Mouse (Mus musculus) stomach, embryonic 16.5 days (tissue): ENCODE measurements around the gene Wdr19. TPM values are rescaled to one million over a fixed set of nuclear protein-coding genes. Genes with fewer than 3 reads are reported as not detected.
"Not testable (repeated sequence)": the region's sequence is repeated elsewhere in the genome, so short reads cannot be mapped to it uniquely, and the experiment has no call there.

Experiments used
- ATAC-seq: fragments of 200-750 bp; cut with Nextera tagmentation; 2 replicates; pipeline ENCODE4 v1.8.0; 2017; ENCODE audit warnings: moderate number of reproducible peaks, moderate TSS enrichment; ENCODE audit not compliant: insufficient read depth, low FRiP score
- H3K27ac ChIP-seq: fragments of 300-500 bp; sonication (generic); 2 replicates; pipeline ENCODE4 v1.5.1; 2014; ENCODE audit warnings: low read length
- H3K27me3 ChIP-seq: fragments of 300-500 bp; sonication (generic); 2 replicates; pipeline ENCODE4 v1.6.1; 2014; ENCODE audit warnings: low read length, control low read depth, mixed read lengths; ENCODE audit not compliant: control insufficient read depth, insufficient read depth
- H3K36me3 ChIP-seq: fragments of 300-500 bp; sonication (generic); 2 replicates; pipeline ENCODE4 v1.6.1; 2014; ENCODE audit warnings: low read length; ENCODE audit not compliant: control insufficient read depth, insufficient read depth
- H3K4me1 ChIP-seq: fragments of 300-500 bp; sonication (generic); 2 replicates; pipeline ENCODE4 v1.6.1; 2014; ENCODE audit warnings: low read length, control low read depth, mixed read lengths; ENCODE audit not compliant: control insufficient read depth, insufficient read depth
- H3K4me2 ChIP-seq: fragments of 300-500 bp; sonication (generic); 2 replicates; pipeline ENCODE4 v1.6.1; 2014; ENCODE audit warnings: low read depth, low read length, mixed read lengths
- H3K4me3 ChIP-seq: fragments of 300-500 bp; sonication (generic); replicated peaks from 2 replicates; pipeline ENCODE4 v1.5.1; 2014; ENCODE audit warnings: mild to moderate bottlenecking, low read length
- H3K9ac ChIP-seq: fragments of 300-500 bp; sonication (generic); 2 replicates; pipeline ENCODE4 v1.6.1; 2014; ENCODE audit warnings: low read length
- H3K9me3 ChIP-seq: fragments of 300-500 bp; sonication (generic); replicated peaks from 2 replicates; pipeline ENCODE4 v1.6.1; 2016; ENCODE audit warnings: low read length, control low read depth; ENCODE audit not compliant: control insufficient read depth
- WGBS: fragments of 180-500 bp; shearing (Covaris S2); extraction: QIAGEN DNeasy Blood & Tissue Kit; methylation state at CpG from one replicate; pipeline ENCODE4 v1.1.7; 2014; 5-methylcytosine and 5-hydroxymethylcytosine counted together
- polyA plus RNA-seq: library from polyadenylated mRNA; unstranded; fragments of >200 nt; fragmentation: Nextera tagmentation; extraction: Ambion mirVana; gene quantifications from 2 replicates; pipeline ENCODE4 v1.2.1, GENCODE M21; 2015

The Wdr19 gene
- polyA plus RNA-seq, 1 experiment from 2014 or later: 7.4 TPM

- Histone ChIP-seq H3K27me3 (no peaks in the 10 kb centered on the region), H3K27ac (no peak overlapping the region), H3K4me2 (no peak overlapping the region), H3K4me1 (no peaks in the 10 kb centered on the region), H3K36me3 (peaks cover 17% of the 10 kb centered on the region), H3K9me3 (no peaks in the 10 kb centered on the region), H3K4me3 (no peak overlapping the region), H3K9ac (no peak overlapping the region)
- no peak for ATAC-seq
- WGBS: 100% methylated on average over 3 of the region's 3 CpGs
These were observed 84.7 kb downstream of the Wdr19 start for GRCm38 (mm10) chr5:65284171-65284570.

- Histone ChIP-seq H3K4me3 (no peak overlapping the region), H3K36me3 (peaks cover 26% of the 10 kb centered on the region), H3K9me3 (no peaks in the 10 kb centered on the region), H3K27me3 (no peaks in the 10 kb centered on the region), H3K4me1 (no peaks in the 10 kb centered on the region), H3K27ac (no peak overlapping the region), H3K4me2 (no peak overlapping the region), H3K9ac (no peak overlapping the region)
- 90% methylated on average over 24 of the region's 24 CpGs for WGBS
- ATAC-seq: no peak
These were observed 88.5 kb downstream of the Wdr19 start for GRCm38 (mm10) chr5:65287751-65288701.

GRCm38 (mm10) chr5:65289009-65289408, 89.5 kb downstream of the Wdr19 start:
- not testable (repeated sequence) for ATAC-seq, H3K27ac ChIP-seq, H3K4me2 ChIP-seq, H3K27me3 ChIP-seq, H3K4me3 ChIP-seq, H3K9ac ChIP-seq, H3K9me3 ChIP-seq, H3K4me1 ChIP-seq
- 92% methylated on average over 8 of the region's 8 CpGs for WGBS
- H3K36me3 ChIP-seq: peaks cover 26% of the 10 kb centered on the region

- Histone ChIP-seq H3K4me2 (no peak overlapping the region), H3K27ac (no peak overlapping the region), H3K27me3 (no peaks in the 10 kb centered on the region), H3K9ac (no peak overlapping the region), H3K36me3 (peaks cover 21% of the 10 kb centered on the region), H3K4me3 (no peak overlapping the region), H3K4me1 (no peaks in the 10 kb centered on the region), H3K9me3 (no peaks in the 10 kb centered on the region)
- no peak for ATAC-seq
- 83% methylated on average over 6 of the region's 6 CpGs for WGBS
These were observed 94.1 kb downstream of the Wdr19 start for GRCm38 (mm10) chr5:65293627-65294026.

- no peaks in the 10 kb centered on the region for H3K27me3 ChIP-seq
- 38% methylated on average over 2 of the region's 2 CpGs for WGBS
- no peaks in the 10 kb centered on the region for H3K9me3 ChIP-seq
- no peaks in the 10 kb centered on the region for H3K4me1 ChIP-seq
- no peak overlapping the region for H3K9ac ChIP-seq
- H3K27ac ChIP-seq: no peak overlapping the region
- H3K4me3 ChIP-seq: no peak overlapping the region
- peak; percentile 75 for ATAC-seq
- peaks cover 21% of the 10 kb centered on the region for H3K36me3 ChIP-seq
- no peak overlapping the region for H3K4me2 ChIP-seq
These were observed 94.8 kb downstream of the Wdr19 start for GRCm38 (mm10) chr5:65294270-65294669.

- Histone ChIP-seq H3K9ac (no peak overlapping the region), H3K27me3 (no peaks in the 10 kb centered on the region), H3K4me2 (no peak overlapping the region), H3K36me3 (peaks cover 13% of the 10 kb centered on the region; the same call in 1 of the 2 replicates), H3K27ac (no peak overlapping the region), H3K9me3 (no peaks in the 10 kb centered on the region), H3K4me1 (no peaks in the 10 kb centered on the region), H3K4me3 (no peak overlapping the region)
- no peak for ATAC-seq
- 70% methylated on average over 7 of the region's 7 CpGs for WGBS
These were observed 98.9 kb downstream of the Wdr19 start for GRCm38 (mm10) chr5:65298167-65298950.

- not testable (repeated sequence) for H3K9me3 ChIP-seq, ATAC-seq, H3K9ac ChIP-seq, H3K4me2 ChIP-seq, H3K27me3 ChIP-seq, H3K4me1 ChIP-seq, H3K4me3 ChIP-seq, H3K27ac ChIP-seq
- WGBS: 79% methylated on average over 1 of the region's 1 CpGs
- H3K36me3 ChIP-seq: peaks cover 13% of the 10 kb centered on the region; the same call in 1 of the 2 replicates
These were observed 100.1 kb downstream of the Wdr19 start for GRCm38 (mm10) chr5:65299623-65300022.

- Histone ChIP-seq H3K27ac (no peak overlapping the region), H3K4me2 (no peak overlapping the region), H3K4me1 (no peaks in the 10 kb centered on the region), H3K9ac (no peak overlapping the region), H3K36me3 (peaks cover 13% of the 10 kb centered on the region; the same call in 1 of the 2 replicates), H3K9me3 (no peaks in the 10 kb centered on the region), H3K4me3 (no peak overlapping the region), H3K27me3 (no peaks in the 10 kb centered on the region)
- ATAC-seq: no peak
- 93% methylated on average over 9 of the region's 9 CpGs for WGBS
These were observed 100.6 kb downstream of the Wdr19 start for GRCm38 (mm10) chr5:65300121-65300520.

GRCm38 (mm10) chr5:65305516-65305915, 106.0 kb downstream of the Wdr19 start:
- H3K36me3 ChIP-seq: 0 out of 2 replicates have a peak, but pooled peaks cover 4% of the 10 kb centered on the region
- no peak overlapping the region for H3K27ac ChIP-seq
- 80% methylated on average over 9 of the region's 9 CpGs for WGBS

More at GRCm38 (mm10) chr5:65305516-65305915, 106.0 kb downstream of the Wdr19 start:
- H3K4me3 ChIP-seq: no peak overlapping the region
- no peaks in the 10 kb centered on the region for H3K9me3 ChIP-seq
- H3K4me1 ChIP-seq: no peaks in the 10 kb centered on the region
- H3K9ac ChIP-seq: no peak overlapping the region
- no peaks in the 10 kb centered on the region for H3K27me3 ChIP-seq
- no peak for ATAC-seq
- no peak overlapping the region for H3K4me2 ChIP-seq
